Mouse (Mus musculus) c-Kit-positive CD71-positive TER-119-positive erythroid progenitor cells, embryonic 14.5 days (primary cell): ENCODE data around the gene B230217C12Rik.
"Not testable (repeated sequence)": the region's sequence is repeated elsewhere in the genome, so short reads cannot be mapped to it uniquely, and the experiment has no call there.

Experiments
- DNase-seq: peaks from one replicate; pipeline ENCODE4 v3.0.0-alpha.2; 2013; ENCODE audit warnings: low spot score

Gene B230217C12Rik

DNA sequence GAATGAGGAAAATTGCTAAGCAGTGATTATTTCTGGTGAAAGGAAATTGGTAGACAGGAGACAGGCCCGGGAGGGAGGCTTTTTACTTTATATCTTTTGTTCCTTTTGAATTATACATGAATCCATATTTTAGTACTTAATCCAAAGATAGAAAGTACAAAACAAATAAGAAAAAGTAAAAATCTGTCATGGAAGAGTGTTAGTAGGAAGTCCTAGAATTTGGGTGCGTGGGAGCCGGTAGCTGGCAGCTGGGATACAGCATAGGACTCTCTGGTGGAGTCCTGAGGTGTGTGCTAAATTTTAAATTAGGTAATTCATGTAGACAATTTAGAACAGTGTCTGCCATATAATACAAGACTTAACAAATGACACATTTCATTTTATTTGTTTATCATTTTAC is 27.0 kb downstream of the B230217C12Rik start:
- no peak for DNase-seq

GRCm38 (mm10) chr11:97872378-97872777 is 31.8 kb downstream of the B230217C12Rik start:
- not testable (repeated sequence) for DNase-seq

DNA sequence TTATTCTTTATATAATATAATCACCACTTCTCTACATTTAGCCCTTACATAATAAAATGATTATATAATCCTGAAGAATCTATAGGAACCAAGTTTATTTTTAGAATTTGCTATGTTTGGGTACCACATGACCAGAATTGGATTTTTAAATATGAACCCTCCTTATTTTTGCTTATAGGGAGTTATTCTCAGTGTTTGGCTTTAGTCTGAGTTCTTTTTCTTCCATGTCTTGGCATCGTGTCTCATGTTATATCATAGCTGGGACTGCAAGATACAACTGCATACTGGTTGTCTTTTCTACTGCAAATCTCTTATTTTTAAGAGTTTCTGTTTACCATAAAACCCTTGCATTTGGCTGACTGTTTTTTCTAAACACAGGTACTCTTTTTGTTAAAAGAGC is 33.8 kb downstream of the B230217C12Rik start:
- no peak for DNase-seq

DNA sequence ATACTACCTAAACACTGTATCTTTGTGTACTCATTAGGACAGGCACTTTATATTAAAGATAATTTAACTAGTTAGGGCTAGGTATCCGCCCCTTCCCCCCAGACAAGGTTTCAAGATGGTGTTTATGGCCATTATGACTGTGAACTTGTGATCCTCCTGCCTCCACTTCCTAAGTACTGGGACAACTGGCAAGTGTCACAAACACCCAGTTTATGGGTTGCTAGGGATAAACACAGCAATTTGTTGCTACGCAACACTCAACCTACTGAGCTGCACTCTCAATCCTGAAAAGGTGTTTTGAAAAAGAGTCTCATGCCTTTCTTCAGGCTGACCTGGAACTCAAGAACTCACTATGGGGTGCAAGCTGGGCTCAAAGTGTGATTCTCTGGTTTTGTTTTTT is 36.8 kb downstream of the B230217C12Rik start:
- no peak for DNase-seq

DNA sequence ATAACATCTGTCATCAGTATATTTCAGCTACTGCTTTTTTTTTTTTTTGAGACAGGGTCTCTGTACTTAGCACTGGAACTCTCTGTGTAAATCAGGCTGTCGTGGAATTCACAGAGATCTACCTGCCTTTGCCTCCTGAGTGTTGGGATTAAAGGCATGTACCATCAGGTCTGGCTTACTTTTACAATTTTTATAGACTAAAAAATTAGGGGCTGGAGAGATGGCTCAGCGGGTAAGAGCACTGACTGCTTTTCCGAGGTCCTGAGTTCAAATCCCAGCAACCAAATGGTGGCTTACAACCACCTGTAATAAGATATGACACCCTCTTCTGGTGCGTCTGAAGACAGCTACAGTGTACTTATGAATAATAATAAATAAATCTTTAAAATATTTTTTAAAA is 39.8 kb downstream of the B230217C12Rik start:
- no peak for DNase-seq

DNA sequence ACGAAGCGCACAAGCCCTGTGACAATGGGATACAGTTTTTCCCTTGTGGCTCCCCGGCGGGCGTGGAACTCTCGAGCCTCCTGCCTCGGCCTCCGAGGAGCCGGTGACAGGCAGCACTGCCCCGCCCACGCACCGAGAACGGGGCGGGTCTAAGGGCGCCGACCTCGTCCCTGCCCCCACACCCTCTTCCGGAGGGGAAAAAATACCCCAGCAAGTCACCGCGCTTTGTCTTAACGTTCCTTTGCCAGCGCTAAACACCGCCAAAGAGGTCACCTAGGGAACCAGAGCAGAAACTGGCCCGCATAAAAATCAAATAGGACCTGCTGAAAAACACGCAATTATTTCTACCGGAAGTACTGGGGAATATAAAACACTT is 43.0 kb downstream of the B230217C12Rik start:
- DNase-seq: peak; percentile 85

DNA sequence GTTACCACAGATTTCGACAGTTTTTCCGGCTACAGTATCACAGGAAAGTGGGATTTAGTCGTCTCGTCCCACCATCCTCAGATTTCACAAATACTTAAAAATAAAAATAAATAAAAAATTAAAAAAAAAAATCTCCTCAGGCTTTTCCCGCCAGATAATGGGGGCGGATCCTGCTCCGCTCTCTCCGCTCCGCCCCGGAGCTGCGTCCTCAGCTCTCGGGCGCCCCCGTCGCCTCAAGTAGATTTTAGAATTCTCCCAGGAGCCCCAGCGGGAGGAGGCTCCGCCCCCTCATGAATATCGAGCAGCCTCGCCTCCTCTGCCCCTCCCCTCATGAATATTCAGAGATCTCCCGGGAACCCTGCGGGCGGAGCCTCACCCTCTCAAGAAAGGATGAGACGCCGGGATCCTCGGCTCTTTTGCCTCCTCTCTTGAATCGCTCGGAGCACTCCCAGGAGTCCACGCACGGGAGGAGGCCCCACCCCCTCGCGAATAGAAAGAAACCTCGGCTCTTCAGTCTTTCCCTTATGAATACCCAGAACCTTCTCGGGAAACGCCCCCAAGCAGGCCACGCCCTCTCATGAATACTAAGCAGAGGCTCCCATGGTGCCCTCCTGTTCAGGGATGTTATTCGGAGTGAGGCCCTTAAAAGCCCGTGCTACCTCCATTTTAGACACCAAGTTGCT is 43.5 kb downstream of the B230217C12Rik start, which contains the start of gene Fbxo47:
Gene Fbxo47 (minus strand): TSS at position 237 of the 683 bp plus-strand sequence.
- peak; percentile 99 for DNase-seq

- peak; percentile 19 for DNase-seq
Observed at GRCm38 (mm10) chr11:97884601-97885185, 44.1 kb downstream of the B230217C12Rik start.

DNA sequence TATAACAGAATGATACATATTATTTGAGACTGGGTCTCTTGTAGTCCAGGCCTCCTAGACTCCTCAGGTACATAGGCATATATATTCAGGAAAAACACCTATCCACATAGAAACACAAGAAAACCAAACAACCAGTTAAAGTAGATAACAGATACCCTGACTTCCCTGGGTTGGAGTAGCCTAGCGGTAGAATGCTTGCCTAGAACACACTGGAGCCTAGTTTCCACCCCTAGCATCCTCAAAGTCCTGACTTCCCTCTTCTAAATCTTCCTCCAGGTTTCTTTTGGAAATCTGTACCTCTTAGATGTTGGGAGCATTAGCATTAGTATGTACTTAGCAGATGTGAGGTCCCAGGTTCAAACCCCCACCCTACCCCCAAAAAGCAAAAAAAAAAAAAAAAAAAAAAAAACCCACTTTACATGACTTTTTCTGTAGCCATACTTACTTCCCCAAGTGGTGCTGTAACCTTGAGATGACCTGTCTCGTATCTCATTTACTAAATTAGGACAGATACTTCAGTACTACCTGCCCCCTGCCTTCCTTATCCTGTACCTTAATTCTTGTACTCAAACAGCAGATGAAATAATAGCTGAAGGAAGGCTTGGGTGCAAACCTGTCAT is 44.8 kb downstream of the B230217C12Rik start:
- DNase-seq: no peak

DNA sequence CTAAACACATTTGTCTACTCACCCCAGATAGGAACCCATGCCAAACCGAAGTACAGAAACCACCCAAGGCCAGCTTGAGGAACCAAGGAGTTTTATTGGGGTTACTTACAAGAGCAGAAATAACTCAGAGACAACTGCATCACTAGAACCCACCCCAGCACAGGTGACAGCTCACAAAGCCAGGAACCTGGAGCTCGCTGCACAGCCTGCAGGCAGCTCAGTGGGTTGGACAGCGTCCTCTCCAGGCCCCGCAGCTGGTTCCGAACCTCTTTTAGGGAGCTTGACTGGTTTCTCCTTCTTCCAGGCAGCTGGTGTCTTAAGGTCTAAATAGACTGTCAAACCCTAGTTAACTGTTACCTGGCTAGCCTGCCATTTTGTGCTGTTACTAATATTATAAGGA is 51.2 kb downstream of the B230217C12Rik start:
- DNase-seq: no peak
